Comparison of ENCODE assay signal across 18 mouse cellular contexts in the genomic region with DNA sequence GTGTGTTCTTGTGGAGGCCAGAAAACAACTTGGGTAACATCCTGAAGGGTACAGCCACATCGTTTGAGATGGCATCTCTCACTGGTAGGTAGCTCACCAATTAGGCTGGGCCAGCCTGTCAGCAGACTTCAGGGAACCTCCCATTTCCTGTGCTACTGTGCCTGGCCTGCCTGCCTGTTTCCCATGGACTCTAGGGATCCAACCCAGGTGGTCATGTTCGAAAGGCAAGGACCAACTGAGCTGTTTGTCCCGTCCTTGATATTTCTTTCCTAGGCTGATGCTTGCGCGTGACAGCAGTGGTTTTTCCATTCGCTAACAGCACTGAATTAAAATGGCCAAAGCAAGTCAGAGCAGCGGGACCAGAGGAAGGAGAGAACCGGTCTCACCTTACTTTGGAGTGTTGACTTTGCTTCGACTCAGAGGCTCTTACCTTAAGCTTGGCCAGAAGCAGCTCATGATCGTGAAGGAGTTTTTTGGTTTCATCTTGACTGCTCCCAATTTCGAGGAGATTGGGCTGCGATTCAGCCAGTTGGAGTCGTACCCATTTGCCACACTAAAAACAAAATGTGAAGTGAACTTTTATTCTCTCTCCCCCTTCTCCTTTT. TPM values are rescaled to one million over a fixed set of nuclear protein-coding genes. Genes with fewer than 3 reads are reported as not detected.
DNase-seq lines count a peak whose midpoint lies in the region; ATAC-seq and TF ChIP-seq lines count a peak whose summit lies in the region.
"Had no signal": no experiment of that assay in that cellular context is flagged by ENCODE, and none has a peak within 500 bp of the region (broad histone marks: within the 10 kb centered on the region; RNA-seq: fewer than 3 reads in every experiment).

No protein-coding gene starts in this region.

- TF ChIP-seq CTCF in left cerebral cortex, adult 2 months (IDR thresholded peaks at IDR 0.05), result no peak

- no peaks in the 10 kb centered on the region for H3K9me3 ChIP-seq in heart, embryonic 10.5 days
- no peaks in the 10 kb centered on the region for H3K9me3 ChIP-seq in lung, embryonic 16.5 days (ENCODE audit: control insufficient read depth, low read length)
- H3K9me3 ChIP-seq: forebrain, embryonic 12.5 days; hindbrain, embryonic 10.5 days; midbrain, embryonic 10.5 days had no signal

- H3K36me3 ChIP-seq in heart, embryonic 10.5 days, result peaks cover 33% of the 10 kb centered on the region
- no peaks in the 10 kb centered on the region for H3K36me3 ChIP-seq in lung, embryonic 16.5 days (ENCODE audit: control insufficient read depth, insufficient read depth, low read length)
- H3K36me3 ChIP-seq: forebrain, embryonic 12.5 days; hindbrain, embryonic 10.5 days; midbrain, embryonic 10.5 days had no signal

- H3K27ac ChIP-seq in heart, embryonic 10.5 days, result peak overlapping the region; percentile 97
- H3K27ac ChIP-seq in left cerebral cortex, adult 2 months, result peak overlapping the region; percentile 58
- H3K27ac ChIP-seq in lung, embryonic 16.5 days (ENCODE audit: low read length), result peak overlapping the region; percentile 80
- H3K27ac ChIP-seq: forebrain, embryonic 12.5 days; hindbrain, embryonic 10.5 days; midbrain, embryonic 10.5 days had no signal

- intact Hi-C loops in heart, postnatal 14 days (cut with DNase I), result no loop called here
- intact Hi-C loops in left cerebral cortex, adult 2 months (cut with DNase I), result no loop called here

- H3K9ac ChIP-seq in lung, embryonic 16.5 days (ENCODE audit: low read length), result 0 out of 2 replicates have a peak overlapping the region, but pooled peaks have one; percentile 10
- H3K9ac ChIP-seq: forebrain, embryonic 12.5 days had no signal

- no peak for ATAC-seq in lung, embryonic 16.5 days (ENCODE audit: low read depth)

- peak overlapping the region; percentile 86 for H3K4me2 ChIP-seq in lung, embryonic 16.5 days (ENCODE audit: low read depth, low read length)
- H3K4me2 ChIP-seq: forebrain, embryonic 12.5 days had no signal

- H3K4me3 ChIP-seq in heart, embryonic 10.5 days, result peak overlapping the region; percentile 76
- peak overlapping the region; percentile 43 for H3K4me3 ChIP-seq in left cerebral cortex, adult 2 months
- peak overlapping the region; percentile 11; the same call in 1 of the 2 replicates for H3K4me3 ChIP-seq in lung, embryonic 16.5 days (ENCODE audit: low read length)
- H3K4me3 ChIP-seq: forebrain, embryonic 12.5 days; hindbrain, embryonic 10.5 days; midbrain, embryonic 10.5 days had no signal

- 71% methylated on average over 13 of the region's 13 CpGs for WGBS in heart, embryonic 10.5 days
- 56% methylated on average over 13 of the region's 13 CpGs for WGBS in lung, embryonic 16.5 days

- peaks cover 45% of the 10 kb centered on the region for H3K4me1 ChIP-seq in heart, embryonic 10.5 days
- H3K4me1 ChIP-seq in lung, embryonic 16.5 days (replicated peaks; ENCODE audit: control insufficient read depth, insufficient read depth, low read length), result peaks cover 28% of the 10 kb centered on the region

- no peaks in the 10 kb centered on the region for H3K27me3 ChIP-seq in heart, embryonic 10.5 days (ENCODE audit: insufficient read depth, poor library complexity, severe bottlenecking)
- no peaks in the 10 kb centered on the region for H3K27me3 ChIP-seq in lung, embryonic 16.5 days (ENCODE audit: control insufficient read depth, insufficient read depth, low read depth, low read length)
- H3K27me3 ChIP-seq: CH12.LX had no signal

- DNase-seq in heart, embryonic 10.5 days (ENCODE audit: low spot score), result no peak
- no peak for DNase-seq in heart, postnatal 14 days
- no peak for DNase-seq in left cerebral cortex, adult 2 months (ENCODE audit: extremely low spot score in 1 of 2, low spot score in 2 of 2)
- no peak for DNase-seq in left cerebral cortex, adult 18-20 months (ENCODE audit: low spot score in 2 of 2)
- peak; percentile 21 for DNase-seq in ZHBTc4 (ENCODE audit: low read depth, low spot score)
- DNase-seq in testis, postnatal 10 days (ENCODE audit: low spot score), result no peak
- no peak for DNase-seq in retina, postnatal 1 day
- DNase-seq: adrenal gland, adult 8-10 months; cerebellum, adult 11 months; cerebellum, postnatal 14 days; gastrocnemius, postnatal 14 days; right cerebral cortex, postnatal 4 days; thymus, postnatal 36 days had no signal

RNA-seq across cellular contexts. Expression of a gene that starts 2.3 kb away (rescaled TPM):
- 150 and 241 TPM in 2 replicates for polyA plus RNA-seq in heart, embryonic 10.5 days (2016; fragmentation: Nextera tagmentation; extraction: Ambion mirVana)
- 100 to 1,000 TPM; 213 to 231 TPM for total RNA-seq in heart, postnatal 14 days (2021)
- 10 to 100 TPM; 18.5 to 28.2 TPM for total RNA-seq in left cerebral cortex, adult 2 months (2021)
- 10 to 100 TPM; 18.4 to 21.2 TPM for total RNA-seq in left cerebral cortex, adult 18-20 months (2021)
- polyA plus RNA-seq in lung, embryonic 16.5 days (2015; fragmentation: Nextera tagmentation; extraction: Ambion mirVana), result 19.6 and 25.1 TPM in 2 replicates
- total RNA-seq: CH12.LX had no signal

Comparison
In these comparisons a context has a peak if more than half of its experiments do, and no peak if none do; other contexts are left out.
1. H3K4me3 ChIP-seq: peak in every context shown above with its lines; median percentile 76 in heart, embryonic 10.5 days; 43 in left cerebral cortex, adult 2 months; 11 in lung, embryonic 16.5 days.
2. RNA of a gene that starts 2.3 kb away (total RNA-seq): 213 to 231 TPM in heart, postnatal 14 days; 18.5 to 28.2 TPM in left cerebral cortex, adult 2 months and 18.4 to 21.2 TPM in left cerebral cortex, adult 18-20 months; every median in the first group is over 4 times any median in the second.
3. Peak in every context shown above with its lines, with median percentiles within 50 percentile points of each other: H3K27ac ChIP-seq.